Mouse (Mus musculus) gastrocnemius, adult 18-20 months (tissue): ENCODE measurements around the gene Med20. TPM values are rescaled to one million over a fixed set of nuclear protein-coding genes. Genes with fewer than 3 reads are reported as not detected.

Experiments used
- DNase-seq: peaks from one replicate; pipeline ENCODE4 v3.0.0; 2021; ENCODE audit warnings: low spot score
- long read RNA-seq, 2 experiments: library from polyadenylated mRNA; stranded (forward); transcript quantifications; one replicate each; pipeline ENCODE4 v2.0.0; 2021
- total RNA-seq, 2 experiments: library from RNA; stranded (reverse); gene quantifications; 2 replicates each; pipeline ENCODE4 v1.2.3; 2021

Med20 gene
- total RNA-seq: 10 to 100 TPM; 14.7 to 15.4 TPM
- long read RNA-seq, experiment 1, full-length matches to known transcripts: 25 of 28 reads
- long read RNA-seq, experiment 1, partial matches to known transcripts: 0 of 28 reads
- long read RNA-seq, experiment 1, other reads (novel, unspliced or antisense): 3 of 28 reads
- long read RNA-seq, experiment 2, full-length matches to known transcripts: 30 of 34 reads
- long read RNA-seq, experiment 2, partial matches to known transcripts: 2 of 34 reads
- long read RNA-seq, experiment 2, other reads (novel, unspliced or antisense): 2 of 34 reads

DNA sequence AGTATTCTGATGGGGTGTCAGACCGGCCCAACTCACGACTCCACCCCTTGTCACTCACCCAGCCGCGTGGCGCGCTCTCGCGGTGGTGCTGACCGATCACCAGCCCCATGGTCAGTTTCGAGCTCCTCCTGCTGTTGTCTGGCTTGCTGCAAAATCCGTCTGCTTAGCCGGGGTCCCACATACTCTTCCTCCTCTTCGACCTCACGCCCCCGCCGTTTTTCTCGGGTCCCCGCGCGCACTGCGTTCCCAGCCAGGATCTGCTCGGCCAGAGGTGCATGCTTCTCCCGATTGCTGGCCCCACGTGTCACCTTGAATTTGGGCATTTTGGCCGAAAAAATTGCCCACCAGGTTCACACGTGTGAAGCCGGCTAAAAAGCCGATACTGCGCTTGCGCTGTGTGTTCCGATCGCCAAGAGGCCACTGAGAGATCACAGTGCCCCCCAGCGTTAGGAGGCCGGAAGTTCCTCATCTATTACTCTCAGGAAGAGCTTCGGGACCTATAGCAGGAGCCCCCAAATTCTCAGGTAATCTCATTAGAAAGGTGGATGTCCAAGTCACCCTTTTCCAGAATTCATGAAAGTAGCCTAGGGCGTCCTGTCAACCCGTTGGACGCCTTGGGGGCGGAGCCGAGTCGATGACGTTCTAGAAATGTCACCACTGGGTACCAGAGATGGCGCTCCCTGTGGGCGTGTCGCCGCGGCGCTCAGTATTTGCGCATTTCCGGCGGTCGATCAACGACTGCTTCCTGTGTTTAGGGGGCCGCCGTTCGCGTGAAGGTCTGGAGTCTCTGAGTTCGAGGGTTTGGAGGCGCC is at the start of gene Med20, which contains the start of the genes Bysl and Gm20517:
Med20 (plus strand) TSS at position 734 of the 812 bp plus-strand sequence.
Bysl (minus strand) TSS at position 644 of the 812 bp plus-strand sequence.
Gm20517 (plus strand) TSS at position 741 of the 812 bp plus-strand sequence.
- peak; percentile 96 for DNase-seq

DNA sequence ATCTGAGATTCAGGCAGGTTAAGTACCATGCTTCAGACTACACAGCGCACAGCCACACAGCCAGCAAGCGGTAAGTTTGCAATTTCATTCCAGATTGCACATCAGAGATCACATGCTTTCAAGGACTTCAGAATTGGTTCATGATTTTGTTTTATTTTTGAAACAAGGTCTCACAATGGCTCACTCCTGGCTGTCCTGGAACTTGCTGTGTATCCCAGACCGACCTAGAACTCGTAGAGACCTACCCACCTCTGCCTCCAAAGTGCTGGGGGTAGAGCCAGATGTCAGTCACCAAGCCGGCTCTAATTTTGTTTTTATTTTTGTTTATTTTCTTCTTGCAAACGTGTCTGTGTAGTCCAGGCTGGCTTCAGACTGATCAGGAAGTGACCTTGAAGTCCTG is 48.5 kb upstream of the Med20 start:
- DNase-seq: no peak

DNA sequence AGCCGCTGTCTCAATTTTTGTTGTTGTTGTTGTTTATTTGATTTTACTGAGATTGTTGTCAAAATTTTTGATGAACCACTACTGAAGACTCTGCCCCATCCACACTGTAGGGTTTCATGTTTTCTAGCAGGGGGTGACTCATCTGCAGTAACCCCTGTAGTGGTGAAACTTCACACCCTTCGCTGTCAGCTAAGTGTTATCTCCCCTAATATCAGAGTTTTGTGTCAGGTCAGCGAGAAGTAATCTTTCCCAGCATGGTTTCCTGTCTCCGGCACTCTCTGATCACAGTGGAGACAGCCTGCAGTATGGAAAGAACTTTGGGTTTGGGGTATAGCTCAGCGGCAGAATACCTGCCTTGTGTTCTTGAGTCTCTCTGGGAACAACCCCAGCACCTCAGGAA is 46.8 kb upstream of the Med20 start:
- no peak for DNase-seq

DNA sequence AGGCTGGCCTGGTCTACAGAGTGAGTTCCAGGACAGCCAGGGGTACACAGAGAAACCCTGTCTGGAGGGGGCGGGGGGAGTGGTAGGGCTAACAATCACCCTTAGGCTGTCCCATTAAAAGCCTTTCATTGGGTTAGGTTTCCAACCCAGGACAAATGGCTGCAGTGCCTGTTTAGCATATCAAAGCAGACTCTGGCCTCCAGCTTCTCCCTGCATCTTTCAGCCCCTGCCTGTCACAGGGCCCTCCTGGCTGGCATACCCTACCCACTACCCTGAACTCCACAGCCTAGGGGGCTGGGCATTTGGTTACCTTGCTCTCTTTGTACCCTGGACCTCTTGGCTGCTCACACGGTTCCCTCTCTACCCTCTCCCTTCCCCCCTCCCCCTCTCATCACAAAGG is 45.2 kb upstream of the Med20 start:
- no peak for DNase-seq

DNA sequence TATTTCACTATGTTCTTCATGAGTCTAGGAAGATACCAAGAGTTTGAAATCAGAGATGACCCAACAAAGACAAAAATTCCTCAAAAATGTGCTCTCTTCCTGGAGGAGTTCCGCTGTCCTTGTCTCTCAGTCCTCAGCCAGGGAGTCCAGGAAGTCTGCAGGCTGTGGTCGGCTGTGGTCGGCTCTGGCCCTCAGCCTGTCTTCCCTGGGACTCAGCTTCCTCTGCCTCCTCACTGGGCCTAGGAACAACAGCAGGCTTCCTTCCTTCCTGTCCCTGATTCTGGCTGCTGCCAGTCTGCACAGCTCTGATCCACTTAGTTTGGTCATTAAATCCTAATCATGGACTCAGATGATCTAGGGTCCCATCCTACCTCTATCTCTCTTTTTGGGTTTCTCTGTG is 44.1 kb upstream of the Med20 start:
- DNase-seq: no peak

DNA sequence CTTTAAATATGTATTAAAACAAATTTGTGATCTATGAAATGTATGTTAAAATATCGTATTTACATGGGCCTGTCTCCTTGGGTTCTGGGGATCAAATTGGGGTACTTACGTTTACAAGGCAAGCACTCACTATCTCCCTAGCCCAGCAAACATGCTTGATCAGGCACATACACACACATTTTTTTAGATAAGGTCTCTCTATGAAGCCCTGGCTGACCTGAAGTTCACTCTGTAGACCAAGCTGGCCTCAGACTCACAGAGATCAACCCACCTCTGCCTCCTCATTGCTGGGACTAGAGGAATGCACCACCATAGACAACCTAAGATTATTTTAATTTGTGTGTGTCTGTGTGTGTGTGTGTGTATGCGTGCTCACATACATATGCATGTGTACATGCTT is 43.0 kb upstream of the Med20 start:
- DNase-seq: no peak

DNA sequence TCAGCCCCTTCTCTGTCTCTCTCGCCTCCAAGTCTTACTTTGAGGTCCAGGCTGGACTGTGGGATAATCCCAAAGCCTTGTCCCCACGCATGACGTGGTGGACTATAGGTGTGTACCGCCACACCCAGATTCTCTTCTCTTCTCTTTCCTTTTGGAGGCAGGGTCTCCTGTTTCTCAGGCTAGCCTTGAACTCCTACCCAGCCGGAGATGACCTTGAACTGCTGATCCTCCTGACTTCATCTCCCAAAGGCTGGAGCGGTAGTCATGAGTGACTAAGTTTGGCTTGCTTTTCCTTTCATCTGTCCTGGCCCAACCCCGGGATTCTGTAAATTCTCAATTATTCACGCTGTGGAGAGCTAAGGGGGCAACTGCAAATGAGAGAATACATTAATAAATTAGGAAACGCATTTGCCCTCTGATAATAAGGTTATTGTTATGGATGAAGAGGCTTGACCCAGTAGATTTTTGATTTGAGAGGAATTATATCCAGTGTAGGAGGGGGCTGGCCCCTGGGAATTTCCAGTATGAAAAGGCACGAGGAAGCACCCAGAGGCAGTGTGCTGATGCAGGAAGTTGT is 42.3 kb upstream of the Med20 start:
- DNase-seq: no peak

DNA sequence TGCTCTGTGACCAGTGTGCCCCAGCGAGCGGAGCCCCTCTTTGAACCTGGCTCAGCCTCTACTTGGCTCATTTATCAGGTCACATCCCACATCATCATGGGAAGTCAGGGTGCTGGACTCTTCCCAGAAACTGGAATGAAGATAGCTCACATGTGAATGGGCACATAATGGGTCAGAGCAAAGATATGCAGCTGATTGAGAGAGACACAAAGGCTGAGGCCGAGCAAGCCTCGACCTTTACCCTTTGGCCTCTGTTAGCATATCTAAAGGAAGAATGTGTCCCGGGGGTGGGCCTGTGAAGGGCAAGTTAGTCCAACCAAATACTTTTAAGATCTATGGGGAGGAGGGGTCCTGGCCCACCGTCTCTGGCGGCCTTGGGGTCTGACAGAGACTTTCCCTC is 39.8 kb upstream of the Med20 start:
- DNase-seq: no peak

DNA sequence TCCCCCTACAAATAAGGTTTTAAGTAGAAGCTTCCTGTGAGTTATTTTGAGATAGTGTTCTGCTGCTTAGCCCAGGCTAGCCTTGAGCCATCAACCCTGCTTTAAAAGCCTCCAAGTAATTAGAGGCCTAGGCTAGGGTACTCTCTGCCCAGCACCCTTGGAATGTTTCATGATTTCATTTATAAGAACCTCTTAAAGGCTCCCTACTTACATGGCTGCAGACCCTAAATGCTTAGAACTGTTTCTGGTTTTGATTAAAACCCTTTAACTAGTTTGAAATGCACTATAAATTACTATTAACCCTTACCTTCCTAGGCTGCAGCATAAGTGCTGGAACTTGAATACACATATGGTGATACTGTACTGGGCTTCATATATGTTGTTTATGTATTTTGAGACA is 38.9 kb upstream of the Med20 start:
- no peak for DNase-seq

DNA sequence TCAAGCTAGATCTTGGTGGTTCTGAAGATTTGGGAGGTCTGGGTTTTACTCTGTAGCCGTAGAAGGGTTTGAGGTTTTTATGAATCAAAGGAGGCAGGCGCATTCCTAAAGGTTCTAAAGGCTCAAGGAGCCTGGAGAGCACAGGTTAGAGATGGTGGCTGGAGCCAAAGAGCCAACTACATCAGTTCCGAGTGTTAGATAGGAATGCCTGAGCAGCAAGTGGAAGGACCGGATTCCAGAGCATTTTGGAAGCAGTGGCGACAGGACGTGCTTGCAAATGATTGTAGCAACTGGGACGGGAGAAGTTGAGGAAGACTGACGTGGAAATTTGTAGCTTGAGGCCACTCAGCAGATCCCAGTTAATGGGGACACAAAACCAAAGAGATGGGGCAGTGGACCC is 37.4 kb upstream of the Med20 start:
- no peak for DNase-seq

DNA sequence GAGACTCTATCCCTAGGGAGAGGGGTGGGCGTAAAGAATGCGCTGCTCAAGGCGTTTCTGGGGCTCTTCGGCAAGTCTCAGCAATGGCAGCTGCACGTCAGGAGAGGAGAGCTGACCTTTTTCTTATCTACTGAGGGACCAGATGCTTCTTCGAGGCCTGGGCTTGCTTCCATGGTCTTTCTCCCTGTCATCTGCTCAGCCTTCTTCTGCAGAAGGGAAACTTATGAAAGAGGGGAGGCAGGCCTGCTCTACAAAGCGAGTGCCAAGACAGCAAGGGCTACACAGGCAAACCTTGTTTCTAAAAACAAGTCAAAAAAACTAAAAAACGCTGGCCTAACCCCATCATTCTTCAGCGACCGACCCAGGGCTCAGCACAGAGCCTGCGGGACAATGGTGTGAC is 36.6 kb upstream of the Med20 start:
- DNase-seq: no peak

DNA sequence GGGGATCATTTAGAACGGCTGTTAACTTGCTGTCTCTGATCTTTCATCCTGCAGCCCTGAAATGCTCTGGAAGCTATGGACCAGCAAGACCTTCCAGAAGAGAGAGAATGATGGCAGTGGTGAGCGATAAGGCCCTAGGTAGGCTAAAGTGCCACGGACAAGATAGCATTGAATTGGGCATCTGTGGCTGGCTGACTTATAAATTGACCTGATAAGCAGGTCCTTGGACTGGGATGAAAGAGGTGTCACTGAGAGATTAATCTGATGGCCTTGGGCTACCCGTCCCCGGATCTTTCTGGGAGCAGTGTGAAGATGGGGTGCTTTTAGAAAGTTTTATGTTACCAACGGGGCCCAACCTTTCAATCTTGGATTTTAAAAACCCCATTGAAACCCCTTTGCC is 32.7 kb upstream of the Med20 start:
- no peak for DNase-seq

DNA sequence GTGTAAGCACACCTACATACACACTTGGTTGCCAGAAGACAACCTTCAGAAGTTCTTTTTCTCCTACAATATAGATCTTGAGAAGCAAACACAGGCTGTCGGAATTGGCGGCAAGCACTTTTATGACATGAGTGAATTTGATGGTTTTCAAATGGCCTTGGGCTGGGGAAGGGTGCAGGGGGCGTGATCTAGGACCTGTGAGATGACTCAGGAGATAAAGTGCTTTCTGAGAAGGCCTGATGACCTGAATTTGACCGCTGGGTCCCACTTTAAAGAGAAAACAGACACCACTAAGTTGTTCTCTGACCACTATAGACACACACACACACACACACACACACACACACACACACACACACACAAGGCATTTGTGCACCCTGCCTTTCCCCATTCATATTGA is 30.4 kb upstream of the Med20 start:
- DNase-seq: no peak

DNA sequence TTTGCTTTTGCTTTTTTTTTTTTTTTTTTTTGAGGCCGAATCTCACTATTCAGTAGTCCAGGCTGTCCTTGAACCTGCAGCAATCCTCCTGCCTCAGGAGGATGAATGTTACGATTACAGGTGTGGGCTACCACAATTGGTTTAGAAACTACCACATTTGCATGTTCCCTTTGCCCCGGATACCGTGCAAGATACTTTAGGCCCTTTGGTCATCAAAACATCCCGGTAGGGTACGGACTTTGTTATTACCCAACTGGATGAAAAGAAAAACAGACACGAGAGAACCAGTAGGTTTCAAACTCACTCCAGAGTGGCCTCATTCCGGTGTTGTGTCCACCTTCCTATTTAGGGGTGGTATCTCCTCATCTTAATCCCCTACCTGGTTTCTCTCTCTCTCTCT is 22.9 kb upstream of the Med20 start:
- DNase-seq: no peak

DNA sequence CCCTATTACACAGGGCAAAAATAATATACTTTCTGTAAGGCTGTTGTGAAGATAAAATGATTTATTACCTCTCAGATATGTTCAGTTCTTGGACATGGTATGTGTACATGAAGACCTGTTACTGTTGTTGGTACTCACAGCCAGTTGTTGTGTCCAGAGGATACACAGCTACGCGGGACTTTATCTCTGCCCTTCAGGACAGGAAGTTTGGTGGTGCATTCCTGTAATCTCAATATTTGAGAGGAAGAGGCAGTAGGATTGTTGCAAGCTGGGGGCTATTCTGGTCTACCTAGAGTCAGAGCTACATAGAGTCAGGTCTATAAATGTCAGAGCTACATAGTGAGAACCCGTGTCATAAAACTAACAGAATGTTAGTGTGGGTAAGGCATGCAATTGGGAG is 20.3 kb upstream of the Med20 start:
- no peak for DNase-seq

DNA sequence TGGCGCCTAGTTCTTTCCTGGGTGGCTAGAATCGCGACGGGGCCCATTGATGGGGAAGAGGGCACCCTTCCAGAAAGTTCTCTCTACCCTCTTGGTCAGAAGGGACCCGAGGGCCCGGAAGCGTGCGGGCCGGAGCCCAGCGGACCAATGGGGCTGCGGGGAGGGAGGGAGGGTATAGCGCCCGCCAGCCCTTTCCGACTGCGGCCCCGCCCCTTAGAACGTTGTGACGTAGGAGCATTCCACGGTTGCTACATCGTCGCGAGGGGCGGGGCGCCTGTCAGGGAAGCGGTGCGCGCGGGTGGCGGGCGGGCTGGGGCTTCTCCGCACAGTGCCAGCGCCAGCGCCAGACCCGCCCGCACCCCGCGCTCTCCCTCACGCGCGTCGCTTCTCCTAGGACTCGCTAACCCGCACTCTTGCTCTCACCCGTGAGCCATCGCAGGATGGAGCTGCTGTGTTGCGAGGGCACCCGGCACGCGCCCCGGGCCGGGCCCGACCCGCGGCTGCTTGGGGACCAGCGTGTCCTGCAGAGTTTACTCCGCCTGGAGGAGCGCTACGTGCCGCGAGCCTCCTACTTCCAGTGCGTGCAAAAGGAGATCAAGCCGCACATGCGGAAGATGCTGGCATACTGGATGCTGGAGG is 18.0 kb upstream of the Med20 start:
- DNase-seq: peak; percentile 93

DNA sequence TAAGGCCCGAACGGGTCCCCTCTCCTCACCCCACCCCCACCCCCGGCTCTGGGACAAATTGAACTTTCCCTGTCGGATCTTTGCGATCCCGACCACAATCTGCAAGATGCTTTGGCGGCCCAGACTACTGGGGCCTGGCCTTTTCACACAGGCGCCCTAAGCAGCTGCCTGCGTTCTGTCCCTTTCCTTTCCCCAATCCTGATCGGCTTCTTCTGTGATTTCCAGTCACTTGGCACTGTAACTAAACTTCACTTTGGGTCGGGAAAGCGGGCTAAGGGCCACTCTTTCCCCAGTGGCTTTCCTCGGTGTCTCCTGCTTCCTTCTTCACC is 17.6 kb upstream of the Med20 start:
- no peak for DNase-seq

DNA sequence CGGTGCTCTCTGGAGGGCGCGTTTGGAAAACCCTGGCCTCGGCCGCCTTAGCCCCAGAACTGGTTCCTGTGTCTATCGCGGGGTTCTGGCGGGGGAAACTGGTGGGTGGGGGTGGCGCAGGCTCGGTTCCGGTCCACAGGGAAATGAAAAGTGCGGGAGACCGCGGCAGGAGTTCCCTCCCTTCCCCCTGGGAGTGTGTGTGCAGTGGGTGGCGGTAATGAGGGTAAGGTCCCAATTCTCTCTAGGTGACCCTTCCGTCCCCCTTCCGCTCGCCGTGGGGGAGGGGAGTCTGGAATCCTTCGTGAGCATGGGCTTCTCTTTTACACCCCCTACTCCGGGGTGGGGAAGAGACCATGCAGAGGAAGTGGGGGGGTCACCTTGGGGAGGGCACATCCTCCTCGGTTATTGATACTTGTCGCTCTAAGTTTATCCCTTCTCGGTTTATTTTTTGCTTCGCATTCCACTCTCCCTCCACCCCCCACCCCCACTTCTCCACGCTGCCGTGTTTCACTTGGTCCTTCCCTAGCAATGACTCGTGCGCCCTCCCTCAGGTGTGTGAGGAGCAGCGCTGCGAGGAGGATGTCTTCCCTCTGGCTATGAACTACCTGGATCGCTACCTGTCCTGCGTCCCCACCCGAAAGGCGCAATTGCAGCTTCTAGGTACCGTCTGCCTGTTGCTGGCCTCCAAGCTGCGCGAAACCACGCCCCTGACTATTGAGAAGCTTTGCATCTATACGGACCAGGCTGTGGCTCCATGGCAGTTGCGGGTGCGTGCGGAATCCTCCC is 17.0 kb upstream of the Med20 start:
- DNase-seq: no peak

DNA sequence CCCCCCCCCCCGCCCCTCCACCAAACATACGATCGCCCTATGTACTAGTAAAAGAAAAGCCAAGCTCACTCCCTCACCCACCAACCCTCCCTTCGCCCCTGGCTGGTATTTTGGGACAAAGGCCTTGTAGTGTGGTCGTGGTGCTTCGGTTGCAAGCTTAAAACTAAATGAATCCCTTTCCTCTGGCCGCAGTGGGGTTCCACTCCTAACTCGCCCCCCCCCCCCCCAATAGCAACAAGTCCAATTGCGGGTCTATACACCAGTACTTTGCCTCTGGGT is 16.5 kb upstream of the Med20 start:
- DNase-seq: no peak

DNA sequence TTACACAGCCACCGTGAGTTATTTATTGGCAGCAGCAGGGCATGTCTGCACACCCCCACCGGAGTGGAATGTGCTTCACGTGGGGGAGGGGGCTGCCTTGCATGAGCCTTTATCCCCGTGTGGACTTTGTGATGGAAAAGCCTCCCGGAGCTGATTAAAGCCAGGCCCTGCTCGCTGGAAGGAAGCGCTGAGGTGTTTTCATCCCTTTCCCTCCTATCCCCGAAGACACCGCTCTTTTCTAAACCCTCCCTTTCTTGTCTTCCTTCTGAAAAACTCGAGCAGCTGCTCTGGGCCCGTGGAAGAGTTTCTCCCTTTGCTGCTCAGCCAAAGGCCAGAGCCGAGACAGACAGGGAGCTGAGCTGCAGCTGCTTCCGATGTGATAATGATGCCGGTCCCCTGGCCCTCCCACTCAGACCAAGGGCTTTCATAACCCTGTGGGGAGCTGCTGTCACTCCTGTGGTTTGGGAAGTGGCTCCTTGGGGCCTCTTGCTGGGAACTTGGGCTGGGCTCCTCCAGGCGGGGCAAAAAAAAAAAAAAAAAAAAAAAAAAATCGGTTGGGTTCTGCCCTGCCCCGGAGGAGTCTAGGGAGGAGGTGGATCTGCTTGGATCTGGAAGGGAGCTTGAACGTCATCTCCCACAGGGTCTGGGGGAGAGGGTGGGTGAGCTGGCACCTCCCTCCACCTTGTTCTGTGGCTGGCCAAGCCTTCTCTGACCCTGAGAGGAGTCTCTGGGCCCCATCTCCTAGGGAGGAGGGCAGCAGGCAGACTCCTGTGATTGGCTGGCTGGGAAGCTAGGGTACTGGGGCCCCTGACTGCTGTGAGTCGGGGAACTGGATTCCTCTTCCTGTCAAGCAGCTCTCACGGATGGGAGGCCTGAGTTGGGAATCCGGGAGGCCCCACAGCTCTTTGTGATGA is 15.9 kb upstream of the Med20 start:
- DNase-seq: peak; percentile 45
